Mouse (Mus musculus) kidney, adult 2 months (tissue): Measurements from ENCODE around the gene Col20a1.

Experiments
- CTCF ChIP-seq: fragments of 200-500 bp; conservative IDR thresholded peaks from 2 replicates; pipeline ENCODE4 v1.5.1; 2011; ENCODE audit warnings: low read depth, mild to moderate bottlenecking, control low read depth, low read length, moderate library complexity, mixed read lengths; ENCODE audit not compliant: insufficient read depth, insufficient read length
- POLR2A ChIP-seq: fragments of 200-500 bp; IDR thresholded peaks from one replicate; pipeline ENCODE4 v1.6.1; 2011; ENCODE audit warnings: low read depth, low read length, control low read depth

DNA sequence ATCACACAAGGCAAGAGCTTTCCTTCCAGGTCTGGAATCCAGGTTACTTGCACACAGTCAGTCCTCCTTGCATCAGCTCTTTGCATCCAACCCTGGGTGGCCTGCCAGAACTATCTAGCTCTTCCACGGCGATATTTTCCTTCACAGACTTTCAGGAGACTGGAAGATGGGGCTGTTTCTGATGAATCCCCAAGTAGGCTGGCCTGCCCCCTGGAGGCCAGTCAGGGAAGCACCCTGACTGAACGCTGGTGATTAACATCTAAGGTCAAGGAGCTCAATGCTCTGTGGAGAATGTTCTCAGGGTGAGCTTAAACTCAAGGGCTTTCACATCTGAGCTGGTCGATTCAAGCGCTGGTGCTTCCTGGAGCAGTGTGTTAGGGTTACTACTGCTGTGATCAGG is 22.4 kb upstream of the Col20a1 start:
- TF ChIP-seq CTCF = peak; percentile 87
- TF ChIP-seq POLR2A = no peak
